Mouse (Mus musculus) forebrain, embryonic 16.5 days (tissue): ENCODE measurements at regions not wholly inside any gene's neighbourhood (a gene's known extent, or its start where the extent isn't known, plus 50 kb on each side); places are given as distances from the start of the nearest gene placed in this dataset.

Experiments
- ATAC-seq: fragments of 200-750 bp; cut with Nextera tagmentation; 2 replicates; pipeline ENCODE4 v1.8.0; 2017; ENCODE audit warnings: mild to moderate bottlenecking, moderate library complexity
- H3K27ac ChIP-seq: fragments of 300-500 bp; sonication (generic); 2 replicates; pipeline ENCODE4 v1.5.1; 2014; ENCODE audit warnings: low read length, control low read depth
- H3K27me3 ChIP-seq: fragments of 300-500 bp; sonication (generic); replicated peaks from 2 replicates; pipeline ENCODE4 v1.6.1; 2014; ENCODE audit warnings: low read length; ENCODE audit not compliant: control insufficient read depth, insufficient read depth
- H3K36me3 ChIP-seq: fragments of 300-500 bp; sonication (generic); 2 replicates; pipeline ENCODE4 v1.6.1; 2014; ENCODE audit not compliant: control insufficient read depth, insufficient read depth
- H3K4me1 ChIP-seq: fragments of 300-500 bp; sonication (generic); replicated peaks from 2 replicates; pipeline ENCODE4 v1.6.1; 2014; ENCODE audit warnings: low read length; ENCODE audit not compliant: control insufficient read depth, insufficient read depth
- H3K4me2 ChIP-seq: fragments of 300-500 bp; sonication (generic); 2 replicates; pipeline ENCODE4 v1.6.1; 2014; ENCODE audit warnings: mild to moderate bottlenecking, low read length, control low read depth
- H3K4me3 ChIP-seq: fragments of 300-500 bp; sonication (generic); replicated peaks from 2 replicates; pipeline ENCODE4 v1.5.1; 2014; ENCODE audit warnings: mild to moderate bottlenecking, low read length, control low read depth
- H3K9ac ChIP-seq: fragments of 300-500 bp; sonication (generic); replicated peaks from 2 replicates; pipeline ENCODE4 v1.6.1; 2014; ENCODE audit warnings: low read depth, low read length, control low read depth
- H3K9me3 ChIP-seq: fragments of 300-500 bp; sonication (generic); 2 replicates; pipeline ENCODE4 v1.6.1; 2016; ENCODE audit warnings: low read length; ENCODE audit not compliant: control insufficient read depth
- WGBS: fragments of 180-500 bp; shearing (Covaris S2); extraction: QIAGEN DNeasy Blood & Tissue Kit; methylation state at CpG from one replicate; pipeline ENCODE4 v1.1.7; 2014; 5-methylcytosine and 5-hydroxymethylcytosine counted together

DNA sequence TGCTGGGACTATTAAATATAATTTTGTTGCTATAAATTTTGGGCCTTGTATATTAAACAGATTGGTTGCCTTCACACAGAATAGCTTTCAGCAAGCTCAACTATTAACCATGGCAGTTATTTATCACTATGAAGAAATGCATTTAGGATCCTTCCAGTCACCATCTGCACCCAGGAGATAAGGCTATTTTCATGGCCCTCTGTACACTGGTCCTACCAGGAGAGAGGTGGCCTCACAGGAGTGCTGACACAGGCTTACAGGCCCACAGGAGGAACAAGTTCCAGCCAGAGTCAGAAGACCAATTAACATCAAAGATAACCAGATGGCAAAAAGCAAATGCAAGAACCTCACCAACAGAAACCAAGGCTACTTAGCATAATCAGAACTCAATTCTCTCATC is 731.3 kb downstream of the Ryr2 start:
- Histone ChIP-seq H3K4me3 (no peak overlapping the region), H3K27ac (no peak overlapping the region), H3K4me1 (no peaks in the 10 kb centered on the region), H3K27me3 (no peaks in the 10 kb centered on the region), H3K36me3 (no peaks in the 10 kb centered on the region), H3K9ac (no peak overlapping the region), H3K9me3 (0 out of 2 replicates have a peak, but pooled peaks cover 4% of the 10 kb centered on the region), H3K4me2 (no peak overlapping the region)
- ATAC-seq: no peak

DNA sequence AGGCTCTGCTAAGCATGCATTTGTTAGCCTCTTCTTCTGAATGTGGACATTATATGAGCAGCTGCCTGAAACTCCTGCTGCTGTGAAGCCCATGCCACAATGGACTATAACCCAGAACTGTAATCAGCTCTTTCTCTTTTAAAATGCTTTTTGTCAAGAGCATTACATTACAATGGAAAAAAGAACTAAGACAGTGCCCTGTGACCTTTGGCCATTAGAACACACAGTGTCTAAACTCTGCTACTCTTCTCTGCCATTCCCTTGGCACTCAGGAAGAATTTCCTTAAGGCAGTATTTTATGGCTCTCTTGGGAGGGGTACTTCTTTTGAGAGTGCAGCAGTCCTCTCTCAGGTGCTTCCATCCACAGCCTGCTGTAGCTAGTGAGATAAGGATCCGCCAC is 737.3 kb downstream of the Ryr2 start:
- Histone ChIP-seq H3K4me2 (no peak overlapping the region), H3K36me3 (no peaks in the 10 kb centered on the region), H3K9me3 (no peaks in the 10 kb centered on the region), H3K4me1 (no peaks in the 10 kb centered on the region), H3K9ac (no peak overlapping the region), H3K27ac (no peak overlapping the region), H3K4me3 (no peak overlapping the region), H3K27me3 (no peaks in the 10 kb centered on the region)
- ATAC-seq: no peak
- WGBS: 93% methylated on average over 1 of the region's 1 CpGs

DNA sequence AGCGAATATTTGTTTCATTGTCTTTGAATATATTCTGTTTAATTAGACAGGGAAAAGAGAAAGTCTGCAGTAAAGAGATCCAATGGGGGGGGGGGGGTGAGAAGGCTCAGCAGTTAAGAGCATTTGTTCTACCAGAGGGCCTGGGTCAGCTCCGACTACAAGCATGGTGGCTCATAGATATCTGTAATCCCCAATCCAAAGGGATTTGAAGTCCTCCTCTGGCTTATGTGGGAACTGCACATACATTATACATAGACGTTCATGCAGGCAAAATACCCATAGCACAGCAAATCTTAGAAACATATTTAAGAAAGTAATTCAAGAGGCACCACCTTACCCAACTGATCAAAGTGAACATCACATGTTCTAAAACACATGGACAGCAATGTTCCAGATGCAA is 743.9 kb downstream of the Ryr2 start:
- no peaks in the 10 kb centered on the region for H3K4me1 ChIP-seq
- ATAC-seq: no peak
- no peak overlapping the region for H3K27ac ChIP-seq
- no peaks in the 10 kb centered on the region for H3K9me3 ChIP-seq
- no peaks in the 10 kb centered on the region for H3K36me3 ChIP-seq
- H3K27me3 ChIP-seq: no peaks in the 10 kb centered on the region
- H3K4me2 ChIP-seq: no peak overlapping the region
- no peak overlapping the region for H3K4me3 ChIP-seq
- no peak overlapping the region for H3K9ac ChIP-seq
- WGBS: 78% methylated on average over 3 of the region's 3 CpGs

DNA sequence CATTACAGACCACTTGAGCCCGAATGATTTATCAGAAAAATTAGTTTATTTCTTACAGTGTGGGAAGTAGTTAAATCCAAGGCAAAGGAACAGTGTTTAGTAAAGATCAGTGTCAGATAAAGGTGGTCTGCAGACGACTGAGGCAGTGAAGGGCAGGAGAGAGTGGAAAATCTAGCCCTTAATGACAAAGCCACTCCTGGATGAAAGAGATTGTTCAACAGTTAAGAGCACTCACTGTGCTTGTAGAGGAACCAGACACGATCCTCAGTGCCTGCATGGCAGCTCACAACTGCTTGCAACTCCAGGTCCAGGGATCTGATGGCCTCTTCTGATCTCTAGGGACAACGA is 758.3 kb downstream of the Ryr2 start:
- whole genome bisulfite sequencing: 20% methylated on average over 4 of the region's 4 CpGs
- Histone ChIP-seq H3K4me2 (no peak overlapping the region), H3K27me3 (no peaks in the 10 kb centered on the region), H3K4me1 (peaks cover 6% of the 10 kb centered on the region), H3K36me3 (no peaks in the 10 kb centered on the region), H3K4me3 (no peak overlapping the region), H3K9me3 (no peaks in the 10 kb centered on the region), H3K27ac (peak overlapping the region; percentile 23; the same call in 1 of the 2 replicates), H3K9ac (no peak overlapping the region)
- ATAC-seq: peak; percentile 46

- H3K27ac ChIP-seq: peak overlapping the region; percentile 23; the same call in 1 of the 2 replicates
Observed at GRCm38 (mm10) chr13:11347787-11348501, 758.8 kb downstream of the Ryr2 start.

GRCm38 (mm10) chr13:11344500-11344899 is 762.2 kb downstream of the Ryr2 start:
- H3K4me1 ChIP-seq: peaks cover 6% of the 10 kb centered on the region
- no peak overlapping the region for H3K4me2 ChIP-seq
- H3K27ac ChIP-seq: no peak overlapping the region
- no peaks in the 10 kb centered on the region for H3K27me3 ChIP-seq
- 26% methylated on average over 2 of the region's 2 CpGs for WGBS
- no peaks in the 10 kb centered on the region for H3K9me3 ChIP-seq
- no peak overlapping the region for H3K4me3 ChIP-seq
- no peak overlapping the region for H3K9ac ChIP-seq
- no peak for ATAC-seq
- H3K36me3 ChIP-seq: no peaks in the 10 kb centered on the region

More at GRCm38 (mm10) chr13:11347787-11348501, 758.8 kb downstream of the Ryr2 start:
- Histone ChIP-seq H3K4me1 (peaks cover 6% of the 10 kb centered on the region), H3K9me3 (no peaks in the 10 kb centered on the region), H3K4me3 (no peak overlapping the region), H3K9ac (no peak overlapping the region), H3K4me2 (no peak overlapping the region), H3K36me3 (no peaks in the 10 kb centered on the region), H3K27me3 (no peaks in the 10 kb centered on the region)
- WGBS: 17% methylated on average over 6 of the region's 6 CpGs
- peak; percentile 84 for ATAC-seq

DNA sequence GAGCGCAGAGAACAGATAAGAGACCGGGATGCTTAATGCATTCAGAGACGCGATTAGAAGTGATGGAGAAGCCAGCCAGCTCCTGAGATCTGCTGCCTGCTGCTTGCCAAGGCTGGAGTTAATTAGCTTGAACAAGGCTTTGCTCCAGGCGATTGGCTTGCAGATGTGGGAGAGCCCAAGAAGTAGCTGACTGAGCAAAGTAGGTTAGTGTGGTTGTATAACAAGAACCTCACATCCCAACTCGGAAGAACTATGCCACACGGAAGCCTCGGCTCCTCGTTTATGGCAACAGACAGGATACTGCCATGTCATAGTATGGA is 768.5 kb downstream of the Ryr2 start:
- no peak overlapping the region for H3K9ac ChIP-seq
- ATAC-seq: peak; percentile 86
- peak overlapping the region; percentile 51 for H3K27ac ChIP-seq
- no peaks in the 10 kb centered on the region for H3K36me3 ChIP-seq
- H3K4me1 ChIP-seq: peaks cover 10% of the 10 kb centered on the region
- H3K4me3 ChIP-seq: no peak overlapping the region
- H3K9me3 ChIP-seq: no peaks in the 10 kb centered on the region
- 34% methylated on average over 9 of the region's 9 CpGs for WGBS
- no peaks in the 10 kb centered on the region for H3K27me3 ChIP-seq
- H3K4me2 ChIP-seq: no peak overlapping the region

GRCm38 (mm10) chr13:11337610-11338296 is 769.0 kb downstream of the Ryr2 start:
- WGBS: 37% methylated on average over 4 of the region's 4 CpGs
- H3K27ac ChIP-seq: peak overlapping the region; percentile 51
- no peak overlapping the region for H3K9ac ChIP-seq
- H3K4me3 ChIP-seq: no peak overlapping the region
- H3K4me2 ChIP-seq: no peak overlapping the region
- ATAC-seq: peak; percentile 47
- no peaks in the 10 kb centered on the region for H3K9me3 ChIP-seq
- peaks cover 10% of the 10 kb centered on the region for H3K4me1 ChIP-seq
- H3K36me3 ChIP-seq: no peaks in the 10 kb centered on the region
- no peaks in the 10 kb centered on the region for H3K27me3 ChIP-seq

DNA sequence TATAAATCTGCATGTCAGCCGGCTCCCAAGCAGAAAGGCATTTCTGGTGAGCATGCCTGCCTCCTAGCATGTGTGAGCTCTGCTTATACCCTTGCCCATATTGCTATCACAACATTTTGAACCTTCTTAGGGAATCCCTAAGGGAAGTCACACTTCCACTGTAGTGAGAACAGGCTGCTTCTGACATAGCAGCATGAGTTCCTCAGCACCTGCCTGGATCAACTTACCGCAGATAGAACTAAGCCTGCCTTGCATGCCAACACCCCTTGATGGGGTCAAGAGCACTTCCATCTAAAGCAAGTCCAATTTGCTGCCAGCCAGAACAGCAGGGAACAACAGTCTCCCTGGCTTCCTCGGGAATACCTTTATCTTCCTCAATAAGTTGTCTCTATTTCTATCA is 769.8 kb downstream of the Ryr2 start:
- ATAC-seq: no peak
- WGBS: 69% methylated on average over 3 of the region's 3 CpGs
- Histone ChIP-seq H3K9ac (no peak overlapping the region), H3K27ac (no peak overlapping the region), H3K4me3 (no peak overlapping the region), H3K4me1 (peaks cover 10% of the 10 kb centered on the region), H3K27me3 (no peaks in the 10 kb centered on the region), H3K9me3 (no peaks in the 10 kb centered on the region), H3K4me2 (no peak overlapping the region), H3K36me3 (no peaks in the 10 kb centered on the region)
